Mouse (Mus musculus) spleen, postnatal 10 days (tissue): Measurements from ENCODE around the gene Gm42742.

Experiments used
- DNase-seq, 2 experiments: peaks; one replicate each; pipeline ENCODE4 v3.0.0; 2021 to 2022; ENCODE audit warnings: low spot score in 2 of 2

The Gm42742 gene

GRCm38 (mm10) chr7:127004122-127004875, 16.6 kb downstream of the Gm42742 start:
- no peak for DNase-seq

GRCm38 (mm10) chr7:127003620-127004019, 17.3 kb downstream of the Gm42742 start:
- no peak for DNase-seq

GRCm38 (mm10) chr7:126999568-126999967, 21.3 kb downstream of the Gm42742 start:
- DNase-seq, result no peak

- peak in 1 of 2 experiments; percentile 31 for DNase-seq
Observed at GRCm38 (mm10) chr7:126996449-126996848, 24.4 kb downstream of the Gm42742 start.

GRCm38 (mm10) chr7:126988816-126989215, 32.1 kb downstream of the Gm42742 start:
- no peak for DNase-seq

- no peak for DNase-seq
Observed at GRCm38 (mm10) chr7:126986319-126986718, 34.6 kb downstream of the Gm42742 start.

- DNase-seq, result no peak
Observed at GRCm38 (mm10) chr7:126984667-126985444, 36.0 kb downstream of the Gm42742 start.

GRCm38 (mm10) chr7:126983113-126983512, 37.8 kb downstream of the Gm42742 start:
- DNase-seq, result no peak

- DNase-seq, result no peak
Observed at GRCm38 (mm10) chr7:126982054-126982453, 38.8 kb downstream of the Gm42742 start.

- no peak for DNase-seq
Observed at GRCm38 (mm10) chr7:126981601-126982000, 39.3 kb downstream of the Gm42742 start.

GRCm38 (mm10) chr7:126978841-126979240, 42.1 kb downstream of the Gm42742 start:
- no peak for DNase-seq

GRCm38 (mm10) chr7:126976878-126977459, 43.9 kb downstream of the Gm42742 start:
- DNase-seq, result peak in 1 of 2 experiments; percentile 49

- peak; percentile 95 to 98 for DNase-seq
Observed at GRCm38 (mm10) chr7:126975950-126976866, 44.7 kb downstream of the Gm42742 start, which contains the start of gene Cdiptos. Gene Cdiptos, minus strand, starts transcription at chr7:126976098.

GRCm38 (mm10) chr7:126975893-126975949, 45.2 kb downstream of the Gm42742 start, which contains the start of gene Cdipt:
Gene Cdipt, plus strand, starts transcription at chr7:126975914.
- no peak for DNase-seq

GRCm38 (mm10) chr7:126975493-126975892, 45.4 kb downstream of the Gm42742 start:
- DNase-seq, result no peak

GRCm38 (mm10) chr7:126967361-126967760, 53.5 kb downstream of the Gm42742 start:
- DNase-seq, result no peak

GRCm38 (mm10) chr7:126965568-126965967, 55.3 kb downstream of the Gm42742 start:
- DNase-seq, result no peak
